Mouse (Mus musculus) G1E-ER4 (cell line): ENCODE measurements around the gene Tmem114. TPM values are rescaled to one million over a fixed set of nuclear protein-coding genes. Genes with fewer than 3 reads are reported as not detected.

Source experiments
- GATA1 ChIP-seq: IDR thresholded peaks from one replicate; pipeline ENCODE4 v1.8.0; 2012; ENCODE audit warnings: low read length, inconsistent platforms
- polyA plus RNA-seq: library from polyadenylated mRNA; stranded (reverse); fragments of >175 nt; gene quantifications from 2 replicates; pipeline ENCODE4 v1.2.3, GENCODE M21; 2012

Tmem114 gene
- polyA plus RNA-seq, 1 experiment, result not detected

DNA sequence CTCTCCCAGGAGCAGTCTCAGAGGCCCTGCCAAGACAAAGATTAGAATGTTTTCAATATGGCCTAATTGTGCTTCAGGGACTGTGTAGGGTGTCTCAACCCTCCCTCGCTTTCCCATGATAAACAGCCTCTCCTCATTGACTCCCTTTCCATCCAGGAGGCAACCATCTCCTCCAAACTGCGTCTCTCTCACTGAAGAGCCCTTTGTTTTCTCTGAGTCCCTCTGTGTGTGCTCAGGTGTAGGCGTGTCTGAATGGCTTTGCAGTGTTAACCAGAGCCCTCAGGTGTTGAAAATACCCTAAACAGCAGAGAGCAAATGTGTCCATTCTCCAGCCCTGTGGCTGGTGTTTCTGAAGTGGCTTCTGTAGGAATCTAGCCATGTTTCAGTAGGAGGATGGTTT is 61.9 kb downstream of the Tmem114 start:
- no peak for TF ChIP-seq GATA1

Other genes starting within 250 kb of the Tmem114 start
- gene Mettl22, start 45.7 kb upstream of the Tmem114 start, polyA plus RNA-seq, result 53.8 and 73.8 TPM in 2 replicates
- gene Abat, start 88.3 kb upstream of the Tmem114 start, polyA plus RNA-seq, result 0.56 and 0.99 TPM in 2 replicates
- 15.7 and 49.0 TPM in 2 replicates for gene Pmm2, start 212.5 kb upstream of the Tmem114 start, polyA plus RNA-seq
- gene Tmem186, start 212.6 kb upstream of the Tmem114 start, polyA plus RNA-seq, result 11.0 and 11.8 TPM in 2 replicates
- 14.4 and 15.9 TPM in 2 replicates for gene Carhsp1, start 247.0 kb upstream of the Tmem114 start, polyA plus RNA-seq